Mouse (Mus musculus) midbrain, embryonic 12.5 days (tissue): ENCODE data around the gene Rasa3. TPM values are rescaled to one million over a fixed set of nuclear protein-coding genes. Genes with fewer than 3 reads are reported as not detected.

Experiments used
- ATAC-seq: fragments of 200-750 bp; cut with Nextera tagmentation; 2 replicates; pipeline ENCODE4 v1.8.0; 2017; ENCODE audit warnings: low read depth, moderate TSS enrichment, moderate library complexity; ENCODE audit not compliant: low FRiP score
- H3K27ac ChIP-seq: fragments of 300-500 bp; sonication (generic); replicated peaks from 2 replicates; pipeline ENCODE4 v1.5.1; 2016; ENCODE audit warnings: mild to moderate bottlenecking
- H3K27me3 ChIP-seq: fragments of 300-500 bp; sonication (generic); 2 replicates; pipeline ENCODE4 v1.6.1; 2016; ENCODE audit warnings: mild to moderate bottlenecking
- H3K36me3 ChIP-seq: fragments of 300-500 bp; sonication (generic); 2 replicates; pipeline ENCODE4 v1.6.1; 2016
- H3K4me1 ChIP-seq: fragments of 300-500 bp; sonication (generic); 2 replicates; pipeline ENCODE4 v1.6.1; 2016
- H3K4me2 ChIP-seq: fragments of 300-500 bp; sonication (generic); replicated peaks from 2 replicates; pipeline ENCODE4 v1.6.1; 2016; ENCODE audit warnings: mild to moderate bottlenecking, moderate library complexity
- H3K4me3 ChIP-seq: fragments of 300-500 bp; sonication (generic); 2 replicates; pipeline ENCODE4 v1.5.1; 2016; ENCODE audit warnings: mild to moderate bottlenecking
- H3K9ac ChIP-seq: fragments of 300-500 bp; sonication (generic); replicated peaks from 2 replicates; pipeline ENCODE4 v1.6.1; 2016; ENCODE audit warnings: mild to moderate bottlenecking, moderate library complexity
- H3K9me3 ChIP-seq: fragments of 300-500 bp; sonication (generic); 2 replicates; pipeline ENCODE4 v1.6.1; 2016; ENCODE audit warnings: mild to moderate bottlenecking
- WGBS: fragments of 180-500 bp; shearing (Covaris S2); methylation state at CpG from one replicate; pipeline ENCODE4 v1.1.7; 2016; 5-methylcytosine and 5-hydroxymethylcytosine counted together
- polyA plus RNA-seq: library from polyadenylated mRNA; unstranded; fragments of >200 nt; fragmentation: Nextera tagmentation; extraction: Ambion mirVana; gene quantifications from 2 replicates; pipeline ENCODE4 v1.2.1, GENCODE M21; 2016

Gene Rasa3
- polyA plus RNA-seq, 1 experiment from 2014 or later, result 23.7 TPM

DNA sequence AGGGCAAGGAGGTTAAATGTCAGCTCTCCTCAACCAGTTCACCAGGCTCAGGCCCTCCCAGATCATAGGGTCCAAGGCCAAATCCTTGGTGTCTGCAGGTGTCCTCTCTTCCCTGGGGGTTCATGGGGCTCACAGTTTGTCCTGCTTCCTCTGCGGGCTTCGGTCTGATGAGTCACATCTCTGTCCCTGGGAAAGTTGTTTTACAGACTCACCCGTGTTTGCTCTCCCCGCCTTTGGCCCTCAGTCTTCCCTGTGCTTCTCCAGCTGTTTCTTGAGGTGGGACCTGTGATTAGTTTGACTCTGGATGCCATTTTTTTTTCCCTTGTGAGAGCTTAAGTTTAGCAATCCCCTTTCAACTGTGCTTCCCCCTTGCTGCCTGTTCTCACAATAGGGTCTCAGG lies 18.8 kb upstream of the Rasa3 start:
- no peak overlapping the region for H3K9ac ChIP-seq
- no peaks in the 10 kb centered on the region for H3K36me3 ChIP-seq
- H3K9me3 ChIP-seq, result no peaks in the 10 kb centered on the region
- H3K4me2 ChIP-seq, result no peak overlapping the region
- ATAC-seq, result no peak
- H3K4me1 ChIP-seq, result no peaks in the 10 kb centered on the region
- no peak overlapping the region for H3K27ac ChIP-seq
- 82% methylated on average over 4 of the region's 4 CpGs for WGBS
- no peak overlapping the region for H3K4me3 ChIP-seq
- H3K27me3 ChIP-seq, result no peaks in the 10 kb centered on the region

DNA sequence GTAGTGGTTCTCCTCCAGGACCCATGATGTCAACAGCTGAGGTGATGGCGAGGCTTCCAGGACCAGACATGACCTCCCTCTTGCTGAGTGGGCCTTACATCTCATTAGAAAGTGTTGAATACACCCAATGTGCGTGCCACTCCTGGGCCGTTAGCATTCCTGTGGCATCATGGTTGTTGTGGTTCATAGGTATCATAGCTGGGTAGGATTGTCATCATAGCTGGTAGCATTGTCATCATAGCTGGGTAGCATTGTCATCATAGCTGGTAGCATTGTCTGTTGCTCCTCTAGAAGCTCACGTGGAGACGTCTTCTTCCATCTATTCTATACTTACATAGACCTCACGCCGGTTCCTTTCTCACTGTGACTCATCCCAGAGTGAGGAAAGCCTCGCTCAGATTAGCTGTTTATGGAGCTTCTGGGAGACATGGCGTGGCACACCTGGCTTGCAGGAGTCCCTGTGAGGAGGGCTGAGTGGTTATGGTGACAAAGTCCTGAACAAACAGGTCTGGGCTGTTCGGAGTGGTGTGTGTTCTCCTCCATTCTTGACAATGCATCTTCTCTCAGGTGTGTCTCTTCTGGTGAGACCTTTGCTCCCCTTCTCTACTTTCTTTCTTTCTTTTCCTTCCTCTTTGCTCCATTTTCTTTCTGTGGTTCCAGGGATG lies 17.9 kb upstream of the Rasa3 start:
- Histone ChIP-seq H3K4me2 (no peak overlapping the region), H3K36me3 (no peaks in the 10 kb centered on the region), H3K27me3 (no peaks in the 10 kb centered on the region), H3K4me1 (no peaks in the 10 kb centered on the region), H3K4me3 (no peak overlapping the region), H3K27ac (no peak overlapping the region), H3K9me3 (no peaks in the 10 kb centered on the region), H3K9ac (no peak overlapping the region)
- WGBS, result 92% methylated on average over 10 of the region's 10 CpGs
- no peak for ATAC-seq

DNA sequence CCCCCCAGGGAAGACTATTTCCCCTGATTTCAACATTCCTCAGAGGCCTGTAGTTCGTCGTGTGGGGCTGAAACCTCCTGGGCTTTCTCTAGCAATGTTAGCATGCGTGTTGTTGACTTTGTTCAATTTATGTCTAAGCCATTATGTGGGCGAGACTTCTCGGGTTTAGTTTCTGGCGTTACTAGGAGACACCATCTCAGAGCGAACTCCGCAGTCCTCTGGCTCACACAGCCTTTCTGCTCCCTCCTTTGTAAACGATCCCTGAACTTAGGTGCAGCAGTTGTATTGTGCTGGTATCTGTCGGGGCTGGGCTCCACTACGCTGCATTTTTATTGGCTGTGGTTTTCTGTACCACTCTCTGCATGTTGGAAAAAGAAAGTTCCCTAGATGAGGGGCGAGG lies 17.3 kb upstream of the Rasa3 start:
- Histone ChIP-seq H3K9ac (no peak overlapping the region), H3K4me3 (no peak overlapping the region), H3K27ac (no peak overlapping the region), H3K9me3 (no peaks in the 10 kb centered on the region), H3K4me2 (no peak overlapping the region), H3K4me1 (no peaks in the 10 kb centered on the region), H3K27me3 (no peaks in the 10 kb centered on the region), H3K36me3 (no peaks in the 10 kb centered on the region)
- no peak for ATAC-seq
- whole genome bisulfite sequencing, result 72% methylated on average over 12 of the region's 12 CpGs

DNA sequence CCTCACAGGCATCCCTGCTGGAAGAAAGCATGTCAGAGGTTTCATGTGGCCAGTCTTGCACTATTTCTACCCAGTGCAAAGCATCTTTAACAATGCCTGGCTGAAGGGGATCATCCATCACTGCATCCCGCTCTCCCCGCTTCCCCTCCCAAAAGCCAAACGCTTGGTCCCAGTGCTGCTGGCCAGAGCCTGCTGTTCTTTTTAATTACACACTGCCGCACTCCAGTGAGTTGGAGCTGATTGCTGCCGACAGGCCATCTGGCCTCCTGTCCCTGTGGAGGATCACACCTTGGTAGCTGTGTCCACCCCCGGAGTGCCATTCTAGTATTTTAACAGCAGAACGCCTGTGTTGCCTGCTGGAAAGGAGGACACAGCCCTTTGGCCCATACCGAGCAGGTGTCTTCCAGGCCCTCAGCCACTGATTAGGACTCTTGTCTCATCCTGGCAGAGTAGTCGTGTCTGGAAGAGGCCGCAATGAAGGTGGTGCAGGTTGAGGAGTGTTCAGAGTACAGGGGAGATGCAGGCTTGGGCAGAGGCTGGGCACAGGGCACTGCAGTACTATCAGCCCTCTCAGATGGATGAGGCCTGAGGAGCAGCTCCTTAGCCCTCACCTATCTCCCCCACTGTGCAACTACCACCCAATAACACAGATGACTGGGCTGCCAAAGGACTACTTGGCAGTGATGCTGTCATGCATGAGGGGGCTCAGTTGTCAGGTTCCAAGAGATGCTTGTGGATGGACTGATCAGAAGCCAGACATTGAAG lies 15.1 kb upstream of the Rasa3 start:
- H3K27me3 ChIP-seq, result no peaks in the 10 kb centered on the region
- no peak overlapping the region for H3K4me2 ChIP-seq
- no peak overlapping the region for H3K4me3 ChIP-seq
- peak overlapping the region; percentile 42; the same call in 1 of the 2 replicates for H3K27ac ChIP-seq
- no peaks in the 10 kb centered on the region for H3K36me3 ChIP-seq
- H3K9ac ChIP-seq, result 0 out of 2 replicates have a peak overlapping the region, but pooled peaks have one; percentile 31
- no peaks in the 10 kb centered on the region for H3K4me1 ChIP-seq
- 45% methylated on average over 10 of the region's 10 CpGs for WGBS
- no peaks in the 10 kb centered on the region for H3K9me3 ChIP-seq
- ATAC-seq, result peak; percentile 23; the same call in 1 of the 2 replicates

DNA sequence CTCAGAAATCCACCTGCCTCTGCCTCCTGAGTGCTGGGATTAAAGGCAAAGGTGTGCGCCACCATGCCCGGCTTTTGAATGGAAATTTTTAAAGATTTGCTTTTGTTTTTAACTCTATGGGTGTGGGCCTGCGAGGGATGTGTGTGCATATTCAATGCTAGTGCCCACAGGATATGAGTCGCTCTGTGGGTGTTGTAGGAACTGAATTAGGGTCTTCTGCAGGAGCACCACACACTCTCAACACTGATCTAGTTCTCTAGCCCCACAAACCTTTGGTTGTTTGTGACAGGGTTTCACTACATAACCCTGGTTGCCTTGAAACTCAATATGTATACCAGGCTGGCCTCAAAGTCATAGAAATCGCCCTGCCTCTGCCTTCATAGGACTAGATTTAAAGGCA lies 11.9 kb upstream of the Rasa3 start:
- H3K27me3 ChIP-seq, result no peaks in the 10 kb centered on the region; the same call in 1 of the 2 replicates
- H3K36me3 ChIP-seq, result no peaks in the 10 kb centered on the region
- H3K9ac ChIP-seq, result no peak overlapping the region
- no peak overlapping the region for H3K27ac ChIP-seq
- no peaks in the 10 kb centered on the region for H3K4me1 ChIP-seq
- H3K4me2 ChIP-seq, result no peak overlapping the region
- H3K4me3 ChIP-seq, result no peak overlapping the region
- no peak for ATAC-seq
- WGBS, result 89% methylated on average over 5 of the region's 5 CpGs
- H3K9me3 ChIP-seq, result no peaks in the 10 kb centered on the region

DNA sequence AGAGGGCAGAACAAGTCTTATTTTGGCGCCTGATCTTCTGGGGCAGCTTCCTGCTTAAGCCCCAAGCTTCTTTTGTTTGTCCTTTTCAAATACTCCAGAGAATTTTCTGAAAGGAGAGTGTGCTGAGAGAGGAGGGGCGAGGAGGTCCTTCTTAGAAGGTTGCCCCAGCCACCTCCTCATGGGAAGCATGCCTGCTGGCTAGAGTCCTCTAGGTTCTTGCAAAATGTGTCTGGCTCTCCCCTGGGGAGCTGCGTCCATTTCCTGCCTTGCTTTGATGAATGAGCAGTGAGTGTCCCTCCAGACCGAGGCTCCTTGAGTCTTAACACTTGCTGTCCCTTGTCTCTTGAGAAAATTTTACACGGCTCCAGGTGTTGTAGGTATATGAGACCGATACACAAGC lies 11.1 kb upstream of the Rasa3 start:
- no peak for ATAC-seq
- Histone ChIP-seq H3K4me2 (no peak overlapping the region), H3K36me3 (no peaks in the 10 kb centered on the region), H3K4me3 (no peak overlapping the region), H3K4me1 (no peaks in the 10 kb centered on the region), H3K27ac (no peak overlapping the region; the same call in 1 of the 2 replicates), H3K27me3 (no peaks in the 10 kb centered on the region; the same call in 1 of the 2 replicates), H3K9ac (no peak overlapping the region), H3K9me3 (no peaks in the 10 kb centered on the region)
- WGBS, result 57% methylated on average over 6 of the region's 6 CpGs

DNA sequence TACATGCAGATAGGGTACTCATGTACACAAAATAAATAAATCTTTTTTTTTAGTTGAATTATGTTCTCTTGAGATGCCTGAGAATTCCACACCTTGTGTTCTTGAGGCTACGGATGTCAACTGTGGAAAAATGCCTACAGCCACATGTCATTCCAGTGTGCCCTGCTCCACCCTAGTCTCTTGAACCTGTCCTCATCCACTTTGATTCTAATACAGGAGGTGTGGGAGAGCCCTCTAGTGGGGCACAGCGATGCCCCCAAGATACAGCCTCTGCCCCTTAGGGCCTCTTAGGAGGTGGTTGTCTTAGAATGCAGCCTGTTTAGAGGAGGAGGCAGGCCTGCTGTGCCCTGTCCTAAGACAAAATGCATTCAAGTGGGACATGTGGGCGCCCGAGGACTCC lies 10.5 kb upstream of the Rasa3 start:
- no peak overlapping the region for H3K9ac ChIP-seq
- no peaks in the 10 kb centered on the region for H3K36me3 ChIP-seq
- no peak overlapping the region for H3K4me2 ChIP-seq
- no peak overlapping the region; the same call in 1 of the 2 replicates for H3K27ac ChIP-seq
- no peaks in the 10 kb centered on the region for H3K9me3 ChIP-seq
- ATAC-seq, result no peak
- H3K27me3 ChIP-seq, result no peaks in the 10 kb centered on the region; the same call in 1 of the 2 replicates
- no peak overlapping the region for H3K4me3 ChIP-seq
- no peaks in the 10 kb centered on the region for H3K4me1 ChIP-seq
- WGBS, result 84% methylated on average over 4 of the region's 4 CpGs

DNA sequence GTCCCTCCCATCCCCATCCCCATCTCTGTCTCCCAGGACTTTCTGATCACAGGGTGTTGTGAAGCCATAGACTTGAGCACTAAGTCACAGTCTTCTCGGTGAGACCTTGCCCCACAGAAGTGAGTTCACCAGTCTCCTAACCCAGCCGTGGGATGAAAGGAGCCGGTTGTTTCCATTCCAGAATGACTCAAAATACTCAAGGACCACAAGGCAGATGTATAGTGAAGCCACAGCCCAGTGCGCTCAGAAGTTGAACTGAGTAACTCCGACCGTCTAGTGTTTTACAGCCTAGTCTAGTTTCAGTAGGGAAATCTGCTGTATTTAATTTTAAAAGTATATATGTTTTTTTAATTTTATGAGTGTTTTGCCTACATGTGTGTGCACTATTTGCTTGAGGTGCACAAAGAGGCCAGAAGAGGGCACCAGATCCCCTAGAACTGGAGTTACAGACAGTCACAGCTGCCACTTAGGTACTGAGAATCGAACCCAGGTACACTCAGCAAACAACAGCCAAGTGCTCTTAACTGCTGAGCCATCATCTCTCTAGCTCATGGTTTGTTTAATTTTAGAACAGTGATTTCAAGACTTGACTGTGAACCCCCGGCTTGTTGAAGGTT lies 9.8 kb upstream of the Rasa3 start:
- ATAC-seq, result no peak

DNA sequence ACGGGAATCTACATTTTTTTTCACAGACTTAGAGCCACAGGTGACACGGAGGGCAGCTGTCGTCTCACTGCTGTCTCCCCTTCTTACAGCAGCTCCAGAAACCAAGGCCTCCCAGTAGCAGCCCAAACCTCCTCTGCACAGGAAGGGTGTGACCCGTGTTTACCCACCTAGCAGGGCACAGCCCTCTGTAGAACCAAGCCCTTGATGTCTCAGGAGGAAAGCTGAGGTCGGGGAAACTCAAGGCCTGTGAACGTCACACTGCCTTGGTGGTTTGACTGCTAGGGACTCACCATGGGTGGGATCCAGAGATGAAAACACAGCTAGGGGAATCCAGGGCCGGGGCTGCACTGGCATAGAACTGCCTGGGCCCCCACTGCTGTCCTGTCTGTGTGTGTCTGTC lies 9.0 kb upstream of the Rasa3 start:
- 82% methylated on average over 7 of the region's 7 CpGs for WGBS

More for the DNA sequence above, 9.8 kb upstream of the Rasa3 start:
- Histone ChIP-seq H3K9me3 (no peaks in the 10 kb centered on the region), H3K4me2 (no peak overlapping the region), H3K9ac (no peak overlapping the region), H3K27ac (no peak overlapping the region), H3K4me1 (no peaks in the 10 kb centered on the region), H3K27me3 (no peaks in the 10 kb centered on the region; the same call in 1 of the 2 replicates), H3K4me3 (no peak overlapping the region), H3K36me3 (no peaks in the 10 kb centered on the region)
- 95% methylated on average over 8 of the region's 8 CpGs for WGBS

DNA sequence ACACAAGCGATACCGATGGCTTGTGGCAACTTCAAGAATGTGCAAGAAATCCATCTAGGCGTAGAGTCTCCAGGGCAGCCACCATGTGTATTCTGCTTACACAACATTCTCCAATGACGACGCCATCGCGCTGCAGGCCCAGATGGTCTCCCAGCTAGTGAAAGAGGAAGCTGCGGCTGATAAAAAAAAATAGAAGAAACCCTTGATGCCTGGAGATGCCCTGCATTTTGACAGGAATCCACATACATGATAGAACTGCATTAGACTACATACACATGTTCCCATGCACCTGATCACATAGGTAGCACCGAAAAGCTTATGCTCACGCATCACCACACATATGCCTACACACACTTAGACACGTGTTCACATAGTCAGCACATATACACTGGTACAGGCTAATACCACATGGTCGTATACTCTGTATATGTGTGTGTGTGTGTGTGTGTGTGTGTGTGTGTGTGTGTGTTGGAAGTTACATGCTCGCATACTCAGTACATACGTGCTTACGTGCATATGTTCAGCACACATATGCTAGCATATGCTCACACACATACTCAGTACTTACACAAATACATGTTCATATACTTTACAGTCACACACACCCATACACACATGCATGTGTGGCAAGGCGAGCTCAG lies 8.4 kb upstream of the Rasa3 start:
- H3K27ac ChIP-seq, result no peak overlapping the region
- 93% methylated on average over 16 of the region's 16 CpGs for WGBS
- H3K36me3 ChIP-seq, result no peaks in the 10 kb centered on the region
- H3K4me3 ChIP-seq, result no peak overlapping the region
- H3K9me3 ChIP-seq, result no peaks in the 10 kb centered on the region
- no peak for ATAC-seq
- H3K27me3 ChIP-seq, result peaks cover under 1% of the 10 kb centered on the region; the same call in 1 of the 2 replicates
- H3K9ac ChIP-seq, result no peak overlapping the region
- no peak overlapping the region for H3K4me2 ChIP-seq
- no peaks in the 10 kb centered on the region for H3K4me1 ChIP-seq

More for the DNA sequence above, 9.0 kb upstream of the Rasa3 start:
- no peak for ATAC-seq
- Histone ChIP-seq H3K36me3 (no peaks in the 10 kb centered on the region), H3K4me3 (no peak overlapping the region), H3K9me3 (no peaks in the 10 kb centered on the region), H3K9ac (no peak overlapping the region), H3K27ac (no peak overlapping the region), H3K4me2 (no peak overlapping the region), H3K27me3 (no peaks in the 10 kb centered on the region; the same call in 1 of the 2 replicates), H3K4me1 (no peaks in the 10 kb centered on the region)

DNA sequence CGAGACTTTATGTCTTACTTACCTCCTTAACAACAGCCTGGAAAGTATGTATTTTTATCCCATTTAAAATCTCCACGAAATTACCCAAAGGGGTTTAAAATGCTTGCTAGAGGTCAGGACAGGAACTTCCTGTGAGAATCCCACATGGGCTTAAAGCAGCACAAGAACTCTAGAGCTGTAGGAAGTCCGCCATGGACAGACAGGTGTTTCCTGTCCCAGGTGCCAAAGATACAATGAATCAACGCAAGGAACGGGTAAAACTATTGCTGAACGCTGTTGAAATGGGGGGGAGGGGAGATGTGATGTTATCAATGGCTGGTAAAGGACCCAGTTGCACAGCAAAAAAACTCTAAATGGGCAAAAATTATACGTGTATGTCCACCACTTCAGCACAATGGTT lies 6.7 kb upstream of the Rasa3 start:
- ATAC-seq, result no peak
- H3K9ac ChIP-seq, result no peak overlapping the region
- H3K4me1 ChIP-seq, result no peaks in the 10 kb centered on the region
- no peak overlapping the region for H3K4me2 ChIP-seq
- no peaks in the 10 kb centered on the region for H3K9me3 ChIP-seq
- no peaks in the 10 kb centered on the region for H3K36me3 ChIP-seq
- H3K27ac ChIP-seq, result no peak overlapping the region
- H3K27me3 ChIP-seq, result peaks cover 17% of the 10 kb centered on the region
- WGBS, result 83% methylated on average over 7 of the region's 7 CpGs
- no peak overlapping the region for H3K4me3 ChIP-seq

DNA sequence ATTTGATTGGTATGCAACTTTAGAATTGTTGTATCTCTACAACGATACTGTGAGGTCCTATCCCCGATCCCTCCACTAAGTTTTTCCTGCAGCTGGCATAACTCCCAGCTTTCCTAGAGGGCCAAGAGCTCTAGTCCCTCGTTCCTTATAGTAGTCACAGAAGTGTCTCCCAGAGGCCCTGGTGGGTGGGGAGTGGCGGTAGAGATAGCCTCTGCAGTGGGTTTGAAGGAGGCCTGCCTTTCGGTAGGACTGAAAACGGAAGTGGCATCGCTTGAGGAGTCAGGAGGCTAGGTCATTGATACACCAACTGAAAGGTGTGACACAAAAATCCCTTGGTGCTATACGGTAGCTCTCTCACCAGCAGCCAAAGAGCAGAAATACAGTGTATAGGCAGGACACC lies 779 bp upstream of the Rasa3 start:
- Histone ChIP-seq H3K4me2 (peak overlapping the region; percentile 79), H3K27me3 (peaks cover 25% of the 10 kb centered on the region), H3K36me3 (no peaks in the 10 kb centered on the region), H3K27ac (no peak overlapping the region), H3K9ac (no peak overlapping the region), H3K4me3 (peak overlapping the region; percentile 69), H3K9me3 (no peaks in the 10 kb centered on the region), H3K4me1 (peaks cover 25% of the 10 kb centered on the region)
- WGBS, result 57% methylated on average over 8 of the region's 8 CpGs
- no peak for ATAC-seq
